Mouse (Mus musculus): Measurements from ENCODE around the gene Rnf212. TPM values are rescaled to one million over a fixed set of nuclear protein-coding genes. Genes with fewer than 3 reads are reported as not detected.
A peak's percentile ranks its signal among the peaks of the same experiment; 100 is the strongest.

The Rnf212 gene
- polyA plus RNA-seq, 1 experiment from 2014 or later, result not detected

DNA sequence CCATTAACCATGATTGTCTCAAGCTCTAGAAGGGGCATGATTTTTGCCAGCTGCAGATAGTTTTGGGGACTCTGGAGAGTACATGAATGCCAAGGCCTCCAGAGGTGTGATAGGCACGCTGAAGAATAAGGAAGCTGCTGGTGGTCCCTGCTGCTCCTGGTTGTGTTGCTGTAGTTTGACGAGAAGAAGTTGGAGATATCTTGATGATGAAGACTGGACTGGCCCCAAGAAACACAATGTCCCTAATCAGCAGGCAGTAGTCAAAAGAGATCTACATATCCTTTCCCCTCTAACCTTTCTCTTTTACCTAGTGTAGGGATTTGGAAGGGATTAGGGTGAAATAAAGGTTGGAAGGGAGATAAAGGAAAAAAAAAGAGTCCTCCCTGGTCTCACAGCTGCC, 32.2 kb downstream of the Rnf212 start:
- H3K4me1 ChIP-seq, result no peaks in the 10 kb centered on the region
- H3K27ac ChIP-seq, result no peak overlapping the region
- no peak overlapping the region for H3K4me3 ChIP-seq
- no peaks in the 10 kb centered on the region for H3K36me3 ChIP-seq
- WGBS, result 82% methylated on average over 2 of the region's 2 CpGs
- no peak for ATAC-seq (ENCODE audit: low FRiP score, low read depth)
- H3K9me3 ChIP-seq, result no peaks in the 10 kb centered on the region
- H3K27me3 ChIP-seq (replicated peaks), result no peaks in the 10 kb centered on the region
- H3K4me2 ChIP-seq (replicated peaks), result no peak overlapping the region
- no peak overlapping the region for H3K9ac ChIP-seq

DNA sequence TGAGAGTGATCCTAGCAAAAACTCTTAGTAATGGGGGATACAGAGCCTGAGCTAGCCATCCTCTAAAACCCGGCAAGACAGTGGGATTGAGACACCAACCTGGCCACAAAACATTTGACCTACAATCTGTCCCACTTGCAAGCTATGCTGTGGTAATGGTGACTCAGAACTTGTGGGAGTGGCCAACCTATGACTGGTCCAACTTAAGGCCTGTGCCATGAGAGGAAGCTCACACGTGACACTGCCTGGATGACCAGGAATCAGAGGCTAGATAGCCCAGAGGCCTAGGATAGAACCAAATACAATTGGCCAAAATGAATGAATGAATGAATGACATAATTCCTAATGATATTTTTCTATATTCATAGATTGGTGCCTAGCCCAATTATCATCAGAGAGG, 32.9 kb downstream of the Rnf212 start:
- ATAC-seq (ENCODE audit: low FRiP score, low read depth), result no peak
- WGBS, result 83% methylated on average over 2 of the region's 2 CpGs
- H3K4me3 ChIP-seq, result no peak overlapping the region
- no peaks in the 10 kb centered on the region for H3K4me1 ChIP-seq
- no peak overlapping the region for H3K4me2 ChIP-seq (replicated peaks)
- H3K9ac ChIP-seq, result no peak overlapping the region
- no peaks in the 10 kb centered on the region for H3K27me3 ChIP-seq (replicated peaks)
- no peaks in the 10 kb centered on the region for H3K9me3 ChIP-seq
- H3K36me3 ChIP-seq, result no peaks in the 10 kb centered on the region
- no peak overlapping the region for H3K27ac ChIP-seq

- Histone ChIP-seq H3K9me3 (no peaks in the 10 kb centered on the region), H3K9ac (no peak overlapping the region), H3K27me3 (replicated peaks) (no peaks in the 10 kb centered on the region), H3K4me3 (no peak overlapping the region), H3K27ac (no peak overlapping the region), H3K36me3 (no peaks in the 10 kb centered on the region), H3K4me1 (no peaks in the 10 kb centered on the region), H3K4me2 (replicated peaks) (no peak overlapping the region)
- no peak for ATAC-seq (ENCODE audit: low FRiP score, low read depth)
- WGBS, result 91% methylated on average over 1 of the region's 1 CpGs
Observed at GRCm38 (mm10) chr5:108727425-108727824, 47.4 kb downstream of the Rnf212 start.

DNA sequence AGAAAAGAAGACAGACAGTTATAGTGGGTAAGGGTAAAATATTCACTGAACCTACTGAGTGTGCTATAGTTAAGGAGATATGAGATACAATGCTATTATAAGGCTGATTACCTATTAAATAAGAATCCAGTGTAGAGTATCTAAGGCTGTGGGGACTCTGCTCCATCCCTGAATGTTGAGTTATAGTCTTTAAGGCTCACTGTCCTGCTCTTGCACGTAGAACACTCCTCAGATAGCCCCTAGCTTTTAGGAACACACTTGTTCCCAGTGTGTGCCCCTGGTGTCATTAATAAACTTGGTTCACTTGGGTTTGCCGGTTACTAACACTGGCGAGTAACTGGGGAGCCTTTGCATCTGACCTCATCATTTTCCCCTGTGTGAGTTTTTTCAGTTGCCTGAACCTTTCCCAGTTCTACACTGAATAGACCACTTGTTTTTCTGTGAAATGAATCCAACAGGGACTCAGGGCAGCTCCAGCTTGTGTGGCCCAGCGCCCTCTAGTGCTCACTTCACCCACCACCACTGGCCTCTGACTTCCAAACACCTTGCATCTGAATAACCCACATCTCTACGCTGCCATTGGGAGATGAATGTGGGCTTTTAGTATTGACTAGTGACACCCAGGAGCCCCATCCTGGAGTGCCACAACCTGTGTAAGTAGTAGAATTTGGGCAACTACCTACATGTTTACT, 48.1 kb downstream of the Rnf212 start:
- no peak overlapping the region for H3K4me3 ChIP-seq
- WGBS, result 20% methylated on average over 5 of the region's 5 CpGs
- no peak overlapping the region for H3K4me2 ChIP-seq (replicated peaks)
- peak; percentile 87 for ATAC-seq (ENCODE audit: low FRiP score, low read depth)
- no peaks in the 10 kb centered on the region for H3K36me3 ChIP-seq
- H3K4me1 ChIP-seq, result no peaks in the 10 kb centered on the region
- H3K9me3 ChIP-seq, result no peaks in the 10 kb centered on the region
- H3K27me3 ChIP-seq (replicated peaks), result no peaks in the 10 kb centered on the region
- H3K9ac ChIP-seq, result no peak overlapping the region
- H3K27ac ChIP-seq, result no peak overlapping the region

DNA sequence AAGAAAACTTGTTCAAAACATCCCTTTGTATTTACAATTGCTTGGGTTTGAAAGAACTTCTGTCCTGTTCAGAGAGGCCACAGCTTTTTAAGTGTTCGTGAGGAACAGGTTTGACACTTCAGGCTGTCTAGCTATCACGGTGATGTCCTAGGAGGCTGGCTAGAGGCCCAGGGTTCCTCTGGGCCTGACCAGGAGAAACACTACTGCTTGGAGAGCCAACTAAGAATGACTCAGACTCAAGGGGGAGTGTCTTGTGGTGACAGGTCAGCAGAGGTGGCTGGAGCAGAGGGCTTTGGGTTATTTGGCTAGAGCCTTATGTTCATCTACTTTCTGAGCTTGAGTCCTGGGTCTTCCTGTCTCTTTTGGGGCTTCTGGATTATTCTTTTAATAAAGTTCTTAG, 50.8 kb downstream of the Rnf212 start:
- H3K36me3 ChIP-seq, result no peaks in the 10 kb centered on the region
- H3K4me1 ChIP-seq, result no peaks in the 10 kb centered on the region
- WGBS, result 72% methylated on average over 2 of the region's 2 CpGs
- no peak overlapping the region for H3K4me2 ChIP-seq (replicated peaks)
- no peaks in the 10 kb centered on the region for H3K9me3 ChIP-seq
- no peaks in the 10 kb centered on the region for H3K27me3 ChIP-seq (replicated peaks)
- ATAC-seq (ENCODE audit: low FRiP score, low read depth), result no peak
- H3K4me3 ChIP-seq, result no peak overlapping the region
- H3K9ac ChIP-seq, result no peak overlapping the region
- no peak overlapping the region for H3K27ac ChIP-seq

DNA sequence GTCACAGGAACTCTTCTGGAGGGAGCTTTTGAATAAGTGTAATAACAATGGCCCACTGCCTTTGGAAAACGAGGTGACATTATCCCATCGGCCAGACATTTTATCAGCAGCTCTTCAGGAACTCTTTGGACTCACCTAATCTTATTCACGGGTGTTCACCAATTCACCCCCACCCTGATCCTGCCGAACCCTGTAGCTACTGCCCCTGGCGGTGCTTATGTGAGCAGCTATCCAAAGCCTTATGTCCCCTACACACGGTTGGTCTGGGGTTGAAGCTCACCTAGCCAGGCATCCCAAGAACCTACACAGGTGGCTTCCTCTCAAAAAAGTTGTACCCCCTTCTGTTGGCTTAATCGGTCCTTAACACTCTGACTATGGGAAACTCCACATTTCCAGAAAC, 55.0 kb downstream of the Rnf212 start:
- no peak overlapping the region for H3K9ac ChIP-seq
- H3K4me2 ChIP-seq (replicated peaks), result no peak overlapping the region
- WGBS, result 75% methylated on average over 7 of the region's 7 CpGs
- H3K36me3 ChIP-seq, result no peaks in the 10 kb centered on the region
- peaks cover 5% of the 10 kb centered on the region for H3K4me1 ChIP-seq
- ATAC-seq (ENCODE audit: low FRiP score, low read depth), result no peak
- H3K4me3 ChIP-seq, result no peak overlapping the region
- no peaks in the 10 kb centered on the region for H3K27me3 ChIP-seq (replicated peaks)
- H3K27ac ChIP-seq, result no peak overlapping the region
- H3K9me3 ChIP-seq, result no peaks in the 10 kb centered on the region

DNA sequence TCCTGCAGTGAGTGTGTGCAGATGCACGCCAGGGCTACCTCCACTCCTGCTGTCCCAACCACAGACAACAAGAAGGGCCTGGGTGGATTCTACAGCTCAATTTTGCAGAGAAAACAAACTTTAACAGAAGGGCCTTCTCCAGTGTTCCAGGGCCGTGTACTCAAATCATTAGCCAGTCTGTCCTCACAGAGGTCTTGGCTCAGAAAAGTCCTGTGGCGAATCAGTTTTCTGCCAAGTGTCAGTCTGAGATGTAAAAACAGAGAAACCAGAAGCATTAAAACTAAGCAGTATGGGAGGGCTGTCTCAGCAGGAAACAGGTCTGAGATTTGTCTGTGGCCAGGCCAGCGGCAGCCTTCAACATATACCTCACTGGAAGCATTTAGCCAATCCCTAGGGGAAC, 56.7 kb downstream of the Rnf212 start:
- Histone ChIP-seq H3K36me3 (no peaks in the 10 kb centered on the region), H3K4me2 (replicated peaks) (no peak overlapping the region), H3K27ac (no peak overlapping the region), H3K9me3 (no peaks in the 10 kb centered on the region), H3K9ac (0 out of 2 replicates have a peak overlapping the region, but pooled peaks have one; percentile 9), H3K27me3 (replicated peaks) (no peaks in the 10 kb centered on the region), H3K4me1 (peaks cover 10% of the 10 kb centered on the region), H3K4me3 (no peak overlapping the region)
- ATAC-seq (ENCODE audit: low FRiP score, low read depth), result no peak
- 34% methylated on average over 4 of the region's 4 CpGs for WGBS

GRCm38 (mm10) chr5:108715974-108716373, 58.8 kb downstream of the Rnf212 start:
- Histone ChIP-seq H3K9me3 (no peaks in the 10 kb centered on the region), H3K4me2 (replicated peaks) (no peak overlapping the region), H3K36me3 (no peaks in the 10 kb centered on the region), H3K27ac (no peak overlapping the region), H3K4me1 (peaks cover 10% of the 10 kb centered on the region), H3K9ac (no peak overlapping the region), H3K4me3 (no peak overlapping the region), H3K27me3 (replicated peaks) (no peaks in the 10 kb centered on the region)
- ATAC-seq (ENCODE audit: low FRiP score, low read depth), result no peak
- 77% methylated on average over 1 of the region's 1 CpGs for WGBS

GRCm38 (mm10) chr5:108714149-108714548, 60.6 kb downstream of the Rnf212 start:
- no peak for ATAC-seq (ENCODE audit: low FRiP score, low read depth)
- Histone ChIP-seq H3K27ac (no peak overlapping the region), H3K4me2 (replicated peaks) (no peak overlapping the region), H3K4me1 (peaks cover 10% of the 10 kb centered on the region), H3K36me3 (no peaks in the 10 kb centered on the region), H3K9ac (no peak overlapping the region), H3K9me3 (no peaks in the 10 kb centered on the region), H3K27me3 (replicated peaks) (no peaks in the 10 kb centered on the region), H3K4me3 (no peak overlapping the region)
- WGBS, result 56% methylated on average over 6 of the region's 6 CpGs

DNA sequence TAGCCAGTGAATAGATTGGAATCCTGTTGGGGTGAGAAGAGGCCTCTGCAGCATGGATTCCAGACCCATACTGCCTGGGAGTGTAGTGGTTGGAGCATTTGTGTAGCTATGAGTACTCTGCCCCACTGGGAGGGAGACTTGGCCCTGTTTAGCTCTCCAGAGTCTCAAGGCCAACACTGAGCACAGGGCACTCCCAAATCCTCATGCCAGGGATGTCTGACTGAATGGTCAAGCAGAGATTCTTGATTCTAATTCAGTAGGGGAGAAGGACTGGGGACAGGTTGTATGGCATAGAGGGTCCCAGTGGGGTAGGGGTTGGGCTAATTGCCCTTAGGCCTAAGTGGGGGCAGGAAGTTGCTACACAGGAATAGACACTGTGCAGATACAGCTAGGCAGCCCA, 61.1 kb downstream of the Rnf212 start:
- no peaks in the 10 kb centered on the region for H3K9me3 ChIP-seq
- peaks cover 10% of the 10 kb centered on the region for H3K4me1 ChIP-seq
- no peak overlapping the region for H3K9ac ChIP-seq
- ATAC-seq (ENCODE audit: low FRiP score, low read depth), result no peak
- H3K27ac ChIP-seq, result no peak overlapping the region
- no peak overlapping the region for H3K4me2 ChIP-seq (replicated peaks)
- no peak overlapping the region for H3K4me3 ChIP-seq
- no peaks in the 10 kb centered on the region for H3K36me3 ChIP-seq
- H3K27me3 ChIP-seq (replicated peaks), result no peaks in the 10 kb centered on the region

GRCm38 (mm10) chr5:108713096-108713495, 61.7 kb downstream of the Rnf212 start:
- no peaks in the 10 kb centered on the region for H3K36me3 ChIP-seq
- H3K9me3 ChIP-seq, result no peaks in the 10 kb centered on the region
- ATAC-seq (ENCODE audit: low FRiP score, low read depth), result no peak
- no peak overlapping the region for H3K9ac ChIP-seq
- H3K4me3 ChIP-seq, result no peak overlapping the region
- H3K4me1 ChIP-seq, result peaks cover 9% of the 10 kb centered on the region
- 90% methylated on average over 2 of the region's 2 CpGs for WGBS
- no peak overlapping the region for H3K4me2 ChIP-seq (replicated peaks)
- no peak overlapping the region for H3K27ac ChIP-seq
- H3K27me3 ChIP-seq (replicated peaks), result no peaks in the 10 kb centered on the region

- Histone ChIP-seq H3K27ac (no peak overlapping the region), H3K4me3 (no peak overlapping the region), H3K9me3 (no peaks in the 10 kb centered on the region), H3K9ac (no peak overlapping the region), H3K36me3 (no peaks in the 10 kb centered on the region; the same call in 1 of the 2 replicates), H3K27me3 (replicated peaks) (no peaks in the 10 kb centered on the region), H3K4me2 (replicated peaks) (no peak overlapping the region), H3K4me1 (peaks cover 5% of the 10 kb centered on the region; the same call in 1 of the 2 replicates)
- 86% methylated on average over 6 of the region's 6 CpGs for WGBS
- ATAC-seq (ENCODE audit: low FRiP score, low read depth), result no peak
Observed at GRCm38 (mm10) chr5:108711968-108712367, 62.8 kb downstream of the Rnf212 start.

All from neural tube, embryonic 12.5 days (tissue).